Mouse (Mus musculus): Measurements from ENCODE around the gene Olfr689. TPM values are rescaled to one million over a fixed set of nuclear protein-coding genes. Genes with fewer than 3 reads are reported as not detected.

The Olfr689 gene
- polyA plus RNA-seq (2017; shearing (Covaris generic)) = under 1 TPM in 1 of 2 experiments, not detected in 1; 0.02 TPM

DNA sequence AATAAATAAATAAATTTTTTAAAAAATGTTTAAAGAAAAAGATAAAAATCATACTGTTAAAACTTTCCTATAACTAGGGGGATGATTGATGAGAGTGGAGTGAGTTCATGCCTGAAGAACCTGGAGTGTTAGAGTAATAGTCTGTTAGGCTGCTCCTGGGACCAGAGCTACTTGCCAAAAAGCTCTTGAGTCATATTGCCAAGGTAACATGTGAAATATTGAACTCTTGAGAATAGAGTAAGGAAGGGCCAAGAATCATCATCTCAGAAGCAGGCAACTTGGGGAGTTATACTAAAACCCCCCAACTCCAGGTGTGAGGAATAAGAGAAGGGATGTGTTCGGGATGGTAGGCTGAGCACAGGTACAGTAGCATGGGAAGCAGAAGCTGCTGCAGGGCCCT is at the start of gene Olfr689:
TSS of gene Olfr689 (plus strand) at position 301 of the 400 bp plus-strand sequence.

DNA sequence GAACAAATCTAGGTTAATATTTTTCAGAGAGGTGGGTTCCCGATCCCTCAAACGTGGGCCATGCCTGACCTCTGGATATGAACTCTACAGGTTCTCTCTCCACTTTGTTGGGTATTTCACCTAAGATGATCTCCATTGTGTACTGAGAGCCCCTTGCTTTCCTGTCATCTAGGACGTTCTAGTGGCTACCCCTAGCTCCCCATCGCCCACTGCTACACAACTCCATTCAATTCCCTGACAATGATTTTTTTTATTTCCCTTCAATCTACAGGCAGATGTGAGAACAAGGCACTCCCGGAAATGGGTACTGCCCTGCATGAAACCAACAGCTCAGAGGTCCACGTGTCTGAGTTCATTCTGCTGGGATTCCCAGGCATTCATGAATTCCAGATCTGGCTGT is 23.2 kb upstream of the Olfr689 start, which contains the start of gene Olfr688:
TSS of gene Olfr688 (plus strand) at position 301 of the 400 bp plus-strand sequence.

DNA sequence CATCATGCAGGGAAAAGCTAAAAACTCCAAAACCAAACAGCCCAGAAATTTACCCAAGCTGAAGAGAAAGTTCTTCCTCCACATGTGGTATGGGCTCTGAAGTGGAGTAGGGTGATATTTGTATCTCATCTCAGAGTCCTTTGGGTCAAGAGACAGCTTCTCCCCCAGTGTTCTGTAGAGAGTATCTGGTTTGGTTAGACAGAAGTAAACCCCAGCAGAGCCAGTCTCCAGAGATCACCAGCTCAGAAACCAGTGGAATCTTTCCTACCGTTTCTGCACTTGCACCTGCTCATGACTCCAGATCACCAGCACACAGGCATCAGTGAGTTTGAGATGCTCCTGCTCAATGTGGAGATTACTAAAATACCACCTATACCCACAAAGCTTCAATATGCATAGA is 23.0 kb downstream of the Olfr689 start, which contains the start of gene Olfr690:
TSS of gene Olfr690 (minus strand) at position 101 of the 400 bp plus-strand sequence.

DNA sequence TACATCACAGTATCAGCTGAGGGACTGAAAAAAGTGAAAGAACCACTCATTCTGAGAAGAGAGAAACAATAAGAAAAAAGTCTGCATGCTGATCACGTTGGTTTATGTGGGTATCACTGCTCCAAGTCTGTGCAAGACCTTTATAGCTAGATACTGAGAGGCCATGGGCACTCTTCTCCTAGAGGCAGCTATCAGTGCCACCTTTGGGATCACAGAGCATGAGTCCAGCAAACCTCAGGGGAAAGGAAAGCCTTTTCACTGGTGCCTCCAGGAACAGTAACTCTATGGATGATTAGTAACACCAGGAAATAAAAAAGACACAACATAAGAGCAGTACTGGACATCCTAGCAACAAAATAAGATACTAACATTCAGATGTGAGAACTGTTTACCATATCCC is 31.2 kb downstream of the Olfr689 start, which contains the start of gene Olfr691:
TSS of gene Olfr691 (minus strand) at position 101 of the 400 bp plus-strand sequence.

DNA sequence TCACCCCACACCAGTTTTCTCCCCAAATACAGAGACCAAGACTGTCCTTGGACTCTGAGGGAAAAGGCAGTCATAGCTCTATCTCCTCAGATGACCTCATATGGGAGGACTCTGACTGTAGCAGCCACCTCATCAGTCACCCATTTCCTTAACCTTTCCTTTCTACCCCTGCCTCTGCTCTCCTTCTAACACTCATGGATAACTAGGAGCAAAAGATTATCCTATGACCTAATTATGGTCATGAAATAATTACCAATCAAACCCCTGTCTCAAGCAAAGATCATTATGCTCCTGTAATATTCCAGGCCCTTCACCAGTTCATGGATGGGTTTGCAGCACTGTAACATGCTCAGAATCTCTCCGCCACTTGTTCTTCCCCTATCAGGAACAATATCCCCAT is 57.0 kb downstream of the Olfr689 start, which contains the start of gene Olfr692:
TSS of gene Olfr692 (plus strand) at position 301 of the 400 bp plus-strand sequence.

Other genes starting within 250 kb of the Olfr689 start
- not detected for gene Olfr678, start 246.7 kb upstream of the Olfr689 start, polyA plus RNA-seq (2017; shearing (Covaris generic))
- not detected for gene Olfr679, start 230.0 kb upstream of the Olfr689 start, polyA plus RNA-seq (2017; shearing (Covaris generic))
- not detected for gene Olfr680-ps1, start 218.3 kb upstream of the Olfr689 start, polyA plus RNA-seq (2017; shearing (Covaris generic))
- gene Olfr681, start 194.3 kb upstream of the Olfr689 start, polyA plus RNA-seq (2017; shearing (Covaris generic)) = under 1 TPM in 1 of 2 experiments, not detected in 1; 0.05 TPM
- not detected for gene Olfr683, start 164.2 kb upstream of the Olfr689 start, polyA plus RNA-seq (2017; shearing (Covaris generic))
- not detected for gene Olfr684, start 147.5 kb upstream of the Olfr689 start, polyA plus RNA-seq (2017; shearing (Covaris generic))
- not detected for gene Olfr685, start 125.2 kb upstream of the Olfr689 start, polyA plus RNA-seq (2017; shearing (Covaris generic))
- gene Olfr686, start 103.7 kb upstream of the Olfr689 start, polyA plus RNA-seq (2017; shearing (Covaris generic)) = not detected
- not detected for gene Olfr688, start 23.1 kb upstream of the Olfr689 start, polyA plus RNA-seq (2017; shearing (Covaris generic))
- gene Olfr690, start 22.9 kb downstream of the Olfr689 start, polyA plus RNA-seq (2017; shearing (Covaris generic)) = under 1 TPM in 1 of 2 experiments, not detected in 1; 0.09 TPM
- gene Olfr691, start 31.1 kb downstream of the Olfr689 start, polyA plus RNA-seq (2017; shearing (Covaris generic)) = not detected
- gene Olfr692, start 57.1 kb downstream of the Olfr689 start, polyA plus RNA-seq (2017; shearing (Covaris generic)) = not detected
- gene Gm5901, start 63.9 kb downstream of the Olfr689 start, polyA plus RNA-seq (2017; shearing (Covaris generic)) = not detected
- 10 to 100 TPM; 18.2 to 23.4 TPM for gene Fam160a2, start 88.9 kb downstream of the Olfr689 start, polyA plus RNA-seq (2017; shearing (Covaris generic))
- not detected for gene Cnga4, start 93.4 kb downstream of the Olfr689 start, polyA plus RNA-seq (2017; shearing (Covaris generic))
- gene Cckbr, start 114.6 kb downstream of the Olfr689 start, polyA plus RNA-seq (2017; shearing (Covaris generic)) = not detected
- under 1 TPM in 1 of 2 experiments, not detected in 1; 0.31 TPM for gene Cavin3, start 171.1 kb downstream of the Olfr689 start, polyA plus RNA-seq (2017; shearing (Covaris generic))
- gene Smpd1, start 243.2 kb downstream of the Olfr689 start, polyA plus RNA-seq (2017; shearing (Covaris generic)) = 10 to 100 TPM; 31.7 to 63.8 TPM

Measured in activated CD4-positive, CD25-positive, alpha-beta regulatory T cell (primary cell).